ENCODE assay signal across 9 mouse cellular contexts in genomic region chr19:57119661-57120060, GRCm38 (mm10).
DNase-seq lines count a peak whose midpoint lies in the region; TF ChIP-seq lines count a peak whose summit lies in the region.
"Had no signal": no experiment of that assay in that cellular context is flagged by ENCODE, and none has a peak within 500 bp of the region (broad histone marks: within the 10 kb centered on the region; RNA-seq: fewer than 3 reads in every experiment).

No protein-coding gene starts in this region.

- 56% methylated on average over 3 of the region's 3 CpGs for WGBS in kidney, adult 2 months
- 67% methylated on average over 3 of the region's 3 CpGs for WGBS in limb, embryonic 10.5 days

- TF ChIP-seq CTCF in kidney, adult 2 months (conservative IDR thresholded peaks at IDR 0.05; ENCODE audit: insufficient read depth, insufficient read length, low read depth, low read length) = no peak

- H3K4me3 ChIP-seq in kidney, adult 2 months (ENCODE audit: insufficient read depth, low read depth, low read length) = no peak overlapping the region
- no peak overlapping the region for H3K4me3 ChIP-seq in limb, embryonic 10.5 days

- no peaks in the 10 kb centered on the region for H3K36me3 ChIP-seq in kidney, adult 2 months (ENCODE audit: control insufficient read depth, insufficient read depth, low read length)
- no peaks in the 10 kb centered on the region for H3K36me3 ChIP-seq in limb, embryonic 10.5 days

- H3K9me3 ChIP-seq in limb, embryonic 10.5 days (replicated peaks) = no peaks in the 10 kb centered on the region

- H3K27ac ChIP-seq in kidney, adult 2 months (ENCODE audit: insufficient read depth, low read depth, low read length) = no peak overlapping the region
- H3K27ac ChIP-seq in limb, embryonic 10.5 days = peak overlapping the region; percentile 78

- peak; percentile 31 for DNase-seq in kidney, adult 2 months
- DNase-seq in kidney, postnatal 10 days = no peak
- DNase-seq in 416B (ENCODE audit: low read depth) = peak; percentile 52
- peak; percentile 31 for DNase-seq in NIH3T3 (ENCODE audit: low read depth)
- DNase-seq in limb, embryonic 10.5 days (ENCODE audit: low spot score) = no peak
- no peak for DNase-seq in adrenal gland, adult (ENCODE audit: inconsistent age in 2 of 2, low spot score in 1 of 2)
- DNase-seq in layer of hippocampus, postnatal 10 days (ENCODE audit: low spot score in 2 of 2) = no peak
- no peak for DNase-seq in adrenal gland, adult 2 months
- DNase-seq: cerebellum, adult 8-10 months had no signal

- no peaks in the 10 kb centered on the region for H3K27me3 ChIP-seq in kidney, adult 2 months (replicated peaks; ENCODE audit: control insufficient read depth, insufficient read depth, low read length)
- no peaks in the 10 kb centered on the region for H3K27me3 ChIP-seq in limb, embryonic 10.5 days (ENCODE audit: low read depth, poor library complexity, severe bottlenecking)

- no peak for TF ChIP-seq POLR2A in kidney, adult 2 months (IDR thresholded peaks at IDR 0.05; ENCODE audit: low read depth, low read length)

- H3K4me1 ChIP-seq in kidney, adult 2 months (ENCODE audit: control insufficient read depth, insufficient read depth, low read length) = peaks cover 7% of the 10 kb centered on the region; the same call in 1 of the 2 replicates
- H3K4me1 ChIP-seq in limb, embryonic 10.5 days = peaks cover 67% of the 10 kb centered on the region

Comparison
In these comparisons a context has a peak if more than half of its experiments do, and no peak if none do; other contexts are left out.
1. DNase-seq: peak in kidney, adult 2 months (single experiment), 416B (single experiment) and NIH3T3 (single experiment); none in kidney, postnatal 10 days (single experiment), limb, embryonic 10.5 days (single experiment), adrenal gland, adult (0 of 2), layer of hippocampus, postnatal 10 days (0 of 2) and adrenal gland, adult 2 months (single experiment).